Mouse (Mus musculus) lung, postnatal 0 days (tissue): ENCODE measurements around the gene Hba-a1.

Source experiments
- CTCF ChIP-seq: IDR thresholded peaks from 2 replicates; pipeline ENCODE4 v1.5.1; 2016; ENCODE audit warnings: antibody characterized with exemption, mild to moderate bottlenecking
- EP300 ChIP-seq: IDR thresholded peaks from 2 replicates; pipeline ENCODE4 v1.6.1; 2016; ENCODE audit warnings: antibody characterized with exemption, mild to moderate bottlenecking, control low read depth

GRCm38 (mm10) chr11:32316009-32316408 lies 32.7 kb downstream of the Hba-a1 start:
- no peak for TF ChIP-seq CTCF
- TF ChIP-seq EP300, result no peak
